Mouse (Mus musculus): ENCODE measurements around the gene Gpr61. TPM values are rescaled to one million over a fixed set of nuclear protein-coding genes. Genes with fewer than 3 reads are reported as not detected.
A peak's percentile ranks its signal among the peaks of the same experiment; 100 is the strongest.

The Gpr61 gene
- polyA plus RNA-seq, 1 experiment from 2014 or later: not detected

- H3K4me2 ChIP-seq: peak overlapping the region; percentile 48
- H3K4me1 ChIP-seq: peaks cover 14% of the 10 kb centered on the region
- 23% methylated on average over 14 of the region's 14 CpGs for WGBS
- no peaks in the 10 kb centered on the region for H3K9me3 ChIP-seq
- ATAC-seq (ENCODE audit: extremely low read depth, insufficient number of reproducible peaks, low FRiP score, low TSS enrichment): no peak
- H3K27ac ChIP-seq (replicated peaks): no peak overlapping the region
- peaks cover 28% of the 10 kb centered on the region; the same call in 1 of the 2 replicates for H3K27me3 ChIP-seq (replicated peaks)
- H3K36me3 ChIP-seq: no peaks in the 10 kb centered on the region
- peak overlapping the region; percentile 58 for H3K9ac ChIP-seq
- no peak overlapping the region for H3K4me3 ChIP-seq
Measured at GRCm38 (mm10) chr3:108174672-108175531, 20.2 kb upstream of the Gpr61 start.

GRCm38 (mm10) chr3:108169199-108169598, 14.5 kb upstream of the Gpr61 start:
- H3K4me1 ChIP-seq: peaks cover 3% of the 10 kb centered on the region
- H3K27ac ChIP-seq (replicated peaks): no peak overlapping the region
- 41% methylated on average over 3 of the region's 3 CpGs for WGBS
- H3K9me3 ChIP-seq: no peaks in the 10 kb centered on the region
- no peak overlapping the region for H3K4me2 ChIP-seq
- H3K27me3 ChIP-seq (replicated peaks): peaks cover 28% of the 10 kb centered on the region; the same call in 1 of the 2 replicates
- no peak overlapping the region for H3K9ac ChIP-seq
- H3K36me3 ChIP-seq: no peaks in the 10 kb centered on the region
- no peak overlapping the region for H3K4me3 ChIP-seq
- ATAC-seq (ENCODE audit: extremely low read depth, insufficient number of reproducible peaks, low FRiP score, low TSS enrichment): no peak

GRCm38 (mm10) chr3:108167499-108167898, 12.8 kb upstream of the Gpr61 start:
- no peak for ATAC-seq (ENCODE audit: extremely low read depth, insufficient number of reproducible peaks, low FRiP score, low TSS enrichment)
- Histone ChIP-seq H3K27ac (replicated peaks) (no peak overlapping the region), H3K36me3 (no peaks in the 10 kb centered on the region), H3K4me3 (no peak overlapping the region), H3K4me2 (no peak overlapping the region), H3K4me1 (peaks cover 3% of the 10 kb centered on the region), H3K27me3 (replicated peaks) (peaks cover 17% of the 10 kb centered on the region), H3K9me3 (no peaks in the 10 kb centered on the region), H3K9ac (no peak overlapping the region)
- 51% methylated on average over 14 of the region's 14 CpGs for WGBS

- Histone ChIP-seq H3K9ac (no peak overlapping the region), H3K9me3 (no peaks in the 10 kb centered on the region), H3K4me3 (no peak overlapping the region), H3K4me2 (no peak overlapping the region), H3K27ac (replicated peaks) (no peak overlapping the region), H3K4me1 (peaks cover 3% of the 10 kb centered on the region), H3K27me3 (replicated peaks) (peaks cover 10% of the 10 kb centered on the region), H3K36me3 (no peaks in the 10 kb centered on the region)
- ATAC-seq (ENCODE audit: extremely low read depth, insufficient number of reproducible peaks, low FRiP score, low TSS enrichment): no peak
- WGBS: 26% methylated on average over 9 of the region's 11 CpGs
Measured at GRCm38 (mm10) chr3:108166486-108167211, 12.0 kb upstream of the Gpr61 start.

- whole genome bisulfite sequencing: 59% methylated on average over 10 of the region's 10 CpGs
Measured at GRCm38 (mm10) chr3:108165532-108166315, 11.0 kb upstream of the Gpr61 start.

GRCm38 (mm10) chr3:108164807-108165206, 10.1 kb upstream of the Gpr61 start:
- Histone ChIP-seq H3K27me3 (replicated peaks) (peaks cover 10% of the 10 kb centered on the region), H3K4me3 (no peak overlapping the region)
- 30% methylated on average over 9 of the region's 9 CpGs for WGBS

More at GRCm38 (mm10) chr3:108165532-108166315, 11.0 kb upstream of the Gpr61 start:
- no peak for ATAC-seq (ENCODE audit: extremely low read depth, insufficient number of reproducible peaks, low FRiP score, low TSS enrichment)
- Histone ChIP-seq H3K4me3 (no peak overlapping the region), H3K27me3 (replicated peaks) (peaks cover 10% of the 10 kb centered on the region), H3K4me1 (peaks cover 3% of the 10 kb centered on the region), H3K36me3 (no peaks in the 10 kb centered on the region), H3K9ac (no peak overlapping the region), H3K4me2 (no peak overlapping the region), H3K9me3 (no peaks in the 10 kb centered on the region), H3K27ac (replicated peaks) (no peak overlapping the region)

GRCm38 (mm10) chr3:108164091-108164490, 9.4 kb upstream of the Gpr61 start:
- H3K9me3 ChIP-seq: no peaks in the 10 kb centered on the region
- H3K4me2 ChIP-seq: no peak overlapping the region
- H3K4me1 ChIP-seq: peaks cover 10% of the 10 kb centered on the region
- no peaks in the 10 kb centered on the region for H3K36me3 ChIP-seq
- H3K9ac ChIP-seq: no peak overlapping the region
- no peak for ATAC-seq (ENCODE audit: extremely low read depth, insufficient number of reproducible peaks, low FRiP score, low TSS enrichment)
- 58% methylated on average over 5 of the region's 5 CpGs for WGBS
- no peak overlapping the region for H3K27ac ChIP-seq (replicated peaks)
- H3K27me3 ChIP-seq (replicated peaks): peaks cover 10% of the 10 kb centered on the region
- H3K4me3 ChIP-seq: no peak overlapping the region

More at GRCm38 (mm10) chr3:108164807-108165206, 10.1 kb upstream of the Gpr61 start:
- no peak overlapping the region; the same call in 1 of the 2 replicates for H3K9ac ChIP-seq
- peaks cover 3% of the 10 kb centered on the region for H3K4me1 ChIP-seq
- no peak overlapping the region for H3K27ac ChIP-seq (replicated peaks)
- no peaks in the 10 kb centered on the region for H3K36me3 ChIP-seq
- H3K4me2 ChIP-seq: peak overlapping the region; percentile 50
- no peaks in the 10 kb centered on the region for H3K9me3 ChIP-seq
- no peak for ATAC-seq (ENCODE audit: extremely low read depth, insufficient number of reproducible peaks, low FRiP score, low TSS enrichment)

- Histone ChIP-seq H3K4me1 (peaks cover 27% of the 10 kb centered on the region), H3K9ac (peak overlapping the region; percentile 71), H3K27ac (replicated peaks) (peak overlapping the region; percentile 73), H3K27me3 (replicated peaks) (no peaks in the 10 kb centered on the region; the same call in 1 of the 2 replicates), H3K4me3 (0 out of 2 replicates have a peak overlapping the region, but pooled peaks have one; percentile 9), H3K9me3 (no peaks in the 10 kb centered on the region), H3K4me2 (peak overlapping the region; percentile 52), H3K36me3 (no peaks in the 10 kb centered on the region)
- WGBS: 33% methylated on average over 9 of the region's 9 CpGs
- ATAC-seq (ENCODE audit: extremely low read depth, insufficient number of reproducible peaks, low FRiP score, low TSS enrichment): peak; percentile 39; the same call in 1 of the 2 replicates
Measured at GRCm38 (mm10) chr3:108158383-108159037, 3.8 kb upstream of the Gpr61 start.

GRCm38 (mm10) chr3:108152290-108152689, 2.4 kb downstream of the Gpr61 start:
- Histone ChIP-seq H3K4me2 (no peak overlapping the region), H3K27ac (replicated peaks) (no peak overlapping the region), H3K9ac (no peak overlapping the region), H3K9me3 (no peaks in the 10 kb centered on the region), H3K36me3 (no peaks in the 10 kb centered on the region), H3K4me3 (no peak overlapping the region), H3K4me1 (peaks cover 8% of the 10 kb centered on the region), H3K27me3 (replicated peaks) (no peaks in the 10 kb centered on the region)
- WGBS: 86% methylated on average over 3 of the region's 3 CpGs
- no peak for ATAC-seq (ENCODE audit: extremely low read depth, insufficient number of reproducible peaks, low FRiP score, low TSS enrichment)

GRCm38 (mm10) chr3:108147386-108148235, 7.1 kb downstream of the Gpr61 start:
- H3K4me2 ChIP-seq: 0 out of 2 replicates have a peak overlapping the region, but pooled peaks have one; percentile 70
- peaks cover 6% of the 10 kb centered on the region for H3K36me3 ChIP-seq
- no peak for ATAC-seq (ENCODE audit: extremely low read depth, insufficient number of reproducible peaks, low FRiP score, low TSS enrichment)
- no peak overlapping the region for H3K4me3 ChIP-seq
- H3K27me3 ChIP-seq (replicated peaks): no peaks in the 10 kb centered on the region
- H3K27ac ChIP-seq (replicated peaks): peak overlapping the region; percentile 34; the same call in 1 of the 2 replicates
- H3K4me1 ChIP-seq: peaks cover 32% of the 10 kb centered on the region
- H3K9ac ChIP-seq: no peak overlapping the region
- no peaks in the 10 kb centered on the region for H3K9me3 ChIP-seq
- whole genome bisulfite sequencing: 56% methylated on average over 11 of the region's 11 CpGs

All from heart, embryonic 13.5 days (tissue).